Mouse (Mus musculus): ENCODE measurements around the gene Actl7b.

Actl7b gene
- long read RNA-seq, experiment 1, result 0 reads
- long read RNA-seq, experiment 2, result 0 reads

GRCm38 (mm10) chr4:56741041-56741493 lies at the start of gene Actl7b:
Actl7b (minus strand) TSS chr4:56741443.
- intact Hi-C loops (cut with DNase I), result no loop called here

- intact Hi-C loops (cut with DNase I), result no loop called here
Measured at GRCm38 (mm10) chr4:56771065-56771464, 29.8 kb upstream of the Actl7b start.

- intact Hi-C loops (cut with DNase I), result no loop called here
Measured at GRCm38 (mm10) chr4:56768913-56769312, 27.7 kb upstream of the Actl7b start.

GRCm38 (mm10) chr4:56767861-56768284 lies 26.6 kb upstream of the Actl7b start:
- intact Hi-C loops (cut with DNase I), result no loop called here

- intact Hi-C loops (cut with DNase I), result no loop called here
Measured at GRCm38 (mm10) chr4:56757693-56758092, 16.4 kb upstream of the Actl7b start.

GRCm38 (mm10) chr4:56756966-56757600 lies 15.8 kb upstream of the Actl7b start:
- intact Hi-C loops (cut with DNase I), result no loop called here

- intact Hi-C loops (cut with DNase I), result no loop called here
Measured at GRCm38 (mm10) chr4:56756021-56756420, 14.8 kb upstream of the Actl7b start.

- intact Hi-C loops (cut with DNase I), result no loop called here
Measured at GRCm38 (mm10) chr4:56747456-56747855, 6.2 kb upstream of the Actl7b start.

- intact Hi-C loops (cut with DNase I), result no loop called here
Measured at GRCm38 (mm10) chr4:56746345-56746744, 5.1 kb upstream of the Actl7b start.

GRCm38 (mm10) chr4:56743363-56744195 lies 2.3 kb upstream of the Actl7b start, which contains the start of gene Actl7a:
Actl7a (plus strand) TSS chr4:56743413.
- intact Hi-C loops (cut with DNase I), result no loop called here

GRCm38 (mm10) chr4:56742698-56743097 lies 1.5 kb upstream of the Actl7b start:
- intact Hi-C loops (cut with DNase I), result no loop called here

GRCm38 (mm10) chr4:56740611-56741010 lies 632 bp downstream of the Actl7b start:
- intact Hi-C loops (cut with DNase I), result no loop called here

GRCm38 (mm10) chr4:56740020-56740485 lies 1.2 kb downstream of the Actl7b start, which contains the start of gene Gm26657:
Gm26657 (plus strand) TSS chr4:56740070.
- intact Hi-C loops (cut with DNase I), result no loop called here

- intact Hi-C loops (cut with DNase I), result no loop called here
Measured at GRCm38 (mm10) chr4:56725839-56726238, 15.4 kb downstream of the Actl7b start.

GRCm38 (mm10) chr4:56723237-56723636 lies 18.0 kb downstream of the Actl7b start:
- intact Hi-C loops (cut with DNase I), result no loop called here

- intact Hi-C loops (cut with DNase I), result no loop called here
Measured at GRCm38 (mm10) chr4:56722346-56722745, 18.9 kb downstream of the Actl7b start.

- intact Hi-C loops (cut with DNase I), result no loop called here
Measured at GRCm38 (mm10) chr4:56721469-56721868, 19.8 kb downstream of the Actl7b start.

GRCm38 (mm10) chr4:56720403-56720802 lies 20.8 kb downstream of the Actl7b start:
- intact Hi-C loops (cut with DNase I), result no loop called here

- intact Hi-C loops (cut with DNase I), result no loop called here
Measured at GRCm38 (mm10) chr4:56719456-56719855, 21.8 kb downstream of the Actl7b start.

- intact Hi-C loops (cut with DNase I), result no loop called here
Measured at GRCm38 (mm10) chr4:56718573-56719442, 22.4 kb downstream of the Actl7b start.

GRCm38 (mm10) chr4:56717932-56718331 lies 23.3 kb downstream of the Actl7b start:
- intact Hi-C loops (cut with DNase I), result no loop called here
